Mouse (Mus musculus): Measurements from ENCODE around the gene Cacna1d. TPM values are rescaled to one million over a fixed set of nuclear protein-coding genes. Genes with fewer than 3 reads are reported as not detected.
A peak's percentile ranks its signal among the peaks of the same experiment; 100 is the strongest.

Cacna1d gene
- polyA plus RNA-seq, 1 experiment from 2014 or later: 8.5 TPM

- 32% methylated on average over 13 of the region's 13 CpGs for WGBS
- Histone ChIP-seq H3K4me3 (peak overlapping the region; percentile 0; the same call in 1 of the 2 replicates), H3K36me3 (no peaks in the 10 kb centered on the region; the same call in 1 of the 2 replicates), H3K4me1 (peaks cover 26% of the 10 kb centered on the region), H3K9me3 (no peaks in the 10 kb centered on the region), H3K27ac (no peak overlapping the region), H3K27me3 (ENCODE audit: insufficient read depth, poor library complexity, severe bottlenecking) (no peaks in the 10 kb centered on the region)
- no peak for DNase-seq (ENCODE audit: low spot score)
Observed at GRCm38 (mm10) chr14:30455801-30456595, 35.3 kb downstream of the Cacna1d start.

- WGBS: 76% methylated on average over 3 of the region's 3 CpGs
- no peak overlapping the region for H3K4me3 ChIP-seq
- no peaks in the 10 kb centered on the region for H3K4me1 ChIP-seq
- H3K9me3 ChIP-seq: no peaks in the 10 kb centered on the region
- no peaks in the 10 kb centered on the region for H3K27me3 ChIP-seq (ENCODE audit: insufficient read depth, poor library complexity, severe bottlenecking)
- no peak for DNase-seq (ENCODE audit: low spot score)
- no peaks in the 10 kb centered on the region for H3K36me3 ChIP-seq
- no peak overlapping the region for H3K27ac ChIP-seq
Observed at GRCm38 (mm10) chr14:30439915-30440314, 51.3 kb downstream of the Cacna1d start.

- peaks cover 6% of the 10 kb centered on the region for H3K4me1 ChIP-seq
- H3K27me3 ChIP-seq (ENCODE audit: insufficient read depth, poor library complexity, severe bottlenecking): no peaks in the 10 kb centered on the region
- H3K9me3 ChIP-seq: no peaks in the 10 kb centered on the region
- DNase-seq (ENCODE audit: low spot score): no peak
- WGBS: 87% methylated on average over 5 of the region's 5 CpGs
- H3K27ac ChIP-seq: no peak overlapping the region
- no peaks in the 10 kb centered on the region for H3K36me3 ChIP-seq
- no peak overlapping the region for H3K4me3 ChIP-seq
Observed at GRCm38 (mm10) chr14:30435316-30435715, 55.9 kb downstream of the Cacna1d start.

GRCm38 (mm10) chr14:30430446-30430845, 60.8 kb downstream of the Cacna1d start:
- Histone ChIP-seq H3K4me1 (peaks cover 38% of the 10 kb centered on the region), H3K36me3 (no peaks in the 10 kb centered on the region), H3K27me3 (ENCODE audit: insufficient read depth, poor library complexity, severe bottlenecking) (no peaks in the 10 kb centered on the region), H3K27ac (no peak overlapping the region), H3K9me3 (no peaks in the 10 kb centered on the region), H3K4me3 (no peak overlapping the region)
- DNase-seq (ENCODE audit: low spot score): no peak
- 72% methylated on average over 5 of the region's 5 CpGs for WGBS

GRCm38 (mm10) chr14:30430026-30430425, 61.2 kb downstream of the Cacna1d start:
- Histone ChIP-seq H3K4me1 (peaks cover 43% of the 10 kb centered on the region), H3K36me3 (no peaks in the 10 kb centered on the region), H3K9me3 (no peaks in the 10 kb centered on the region), H3K27ac (no peak overlapping the region), H3K4me3 (no peak overlapping the region), H3K27me3 (ENCODE audit: insufficient read depth, poor library complexity, severe bottlenecking) (no peaks in the 10 kb centered on the region)
- 70% methylated on average over 9 of the region's 9 CpGs for WGBS
- no peak for DNase-seq (ENCODE audit: low spot score)

- Histone ChIP-seq H3K4me1 (peaks cover 47% of the 10 kb centered on the region), H3K27ac (0 out of 2 replicates have a peak overlapping the region, but pooled peaks have one; percentile 22), H3K36me3 (no peaks in the 10 kb centered on the region), H3K4me3 (no peak overlapping the region), H3K27me3 (ENCODE audit: insufficient read depth, poor library complexity, severe bottlenecking) (no peaks in the 10 kb centered on the region), H3K9me3 (no peaks in the 10 kb centered on the region)
- WGBS: 65% methylated on average over 9 of the region's 9 CpGs
- no peak for DNase-seq (ENCODE audit: low spot score)
Observed at GRCm38 (mm10) chr14:30429606-30430005, 61.6 kb downstream of the Cacna1d start.

GRCm38 (mm10) chr14:30428757-30429156, 62.5 kb downstream of the Cacna1d start:
- Histone ChIP-seq H3K4me1 (peaks cover 51% of the 10 kb centered on the region), H3K9me3 (no peaks in the 10 kb centered on the region), H3K36me3 (no peaks in the 10 kb centered on the region), H3K27ac (no peak overlapping the region), H3K27me3 (ENCODE audit: insufficient read depth, poor library complexity, severe bottlenecking) (no peaks in the 10 kb centered on the region), H3K4me3 (no peak overlapping the region)
- no peak for DNase-seq (ENCODE audit: low spot score)

GRCm38 (mm10) chr14:30425876-30426275, 65.4 kb downstream of the Cacna1d start:
- 35% methylated on average over 4 of the region's 4 CpGs for WGBS
- no peak overlapping the region for H3K4me3 ChIP-seq

GRCm38 (mm10) chr14:30425175-30425574, 66.1 kb downstream of the Cacna1d start:
- Histone ChIP-seq H3K9me3 (no peaks in the 10 kb centered on the region), H3K27ac (no peak overlapping the region), H3K36me3 (no peaks in the 10 kb centered on the region), H3K4me3 (no peak overlapping the region), H3K4me1 (peaks cover 44% of the 10 kb centered on the region), H3K27me3 (ENCODE audit: insufficient read depth, poor library complexity, severe bottlenecking) (no peaks in the 10 kb centered on the region)
- no peak for DNase-seq (ENCODE audit: low spot score)
- 42% methylated on average over 6 of the region's 6 CpGs for WGBS

More at GRCm38 (mm10) chr14:30425876-30426275, 65.4 kb downstream of the Cacna1d start:
- Histone ChIP-seq H3K27me3 (ENCODE audit: insufficient read depth, poor library complexity, severe bottlenecking) (no peaks in the 10 kb centered on the region), H3K9me3 (no peaks in the 10 kb centered on the region), H3K27ac (no peak overlapping the region), H3K4me1 (peaks cover 51% of the 10 kb centered on the region), H3K36me3 (no peaks in the 10 kb centered on the region)
- no peak for DNase-seq (ENCODE audit: low spot score)

GRCm38 (mm10) chr14:30424638-30425037, 66.6 kb downstream of the Cacna1d start:
- H3K27me3 ChIP-seq (ENCODE audit: insufficient read depth, poor library complexity, severe bottlenecking): no peaks in the 10 kb centered on the region
- H3K4me3 ChIP-seq: no peak overlapping the region
- no peaks in the 10 kb centered on the region for H3K36me3 ChIP-seq
- H3K9me3 ChIP-seq: no peaks in the 10 kb centered on the region
- WGBS: 86% methylated on average over 4 of the region's 4 CpGs
- DNase-seq (ENCODE audit: low spot score): no peak
- H3K4me1 ChIP-seq: peaks cover 42% of the 10 kb centered on the region
- H3K27ac ChIP-seq: no peak overlapping the region

- no peak for DNase-seq (ENCODE audit: low spot score)
- 82% methylated on average over 7 of the region's 7 CpGs for WGBS
- Histone ChIP-seq H3K4me3 (no peak overlapping the region), H3K27me3 (ENCODE audit: insufficient read depth, poor library complexity, severe bottlenecking) (no peaks in the 10 kb centered on the region), H3K36me3 (no peaks in the 10 kb centered on the region), H3K9me3 (no peaks in the 10 kb centered on the region), H3K4me1 (peaks cover 48% of the 10 kb centered on the region), H3K27ac (no peak overlapping the region)
Observed at GRCm38 (mm10) chr14:30422376-30423140, 68.7 kb downstream of the Cacna1d start.

GRCm38 (mm10) chr14:30419458-30419857, 71.8 kb downstream of the Cacna1d start:
- no peaks in the 10 kb centered on the region; the same call in 1 of the 2 replicates for H3K36me3 ChIP-seq
- H3K27me3 ChIP-seq (ENCODE audit: insufficient read depth, poor library complexity, severe bottlenecking): no peaks in the 10 kb centered on the region
- H3K9me3 ChIP-seq: no peaks in the 10 kb centered on the region
- H3K4me1 ChIP-seq: peaks cover 21% of the 10 kb centered on the region
- WGBS: 68% methylated on average over 7 of the region's 7 CpGs
- no peak overlapping the region for H3K27ac ChIP-seq
- peak; percentile 70 for DNase-seq (ENCODE audit: low spot score)
- no peak overlapping the region for H3K4me3 ChIP-seq

GRCm38 (mm10) chr14:30419046-30419445, 72.2 kb downstream of the Cacna1d start:
- 75% methylated on average over 6 of the region's 6 CpGs for WGBS
- no peak overlapping the region for H3K27ac ChIP-seq
- H3K36me3 ChIP-seq: no peaks in the 10 kb centered on the region; the same call in 1 of the 2 replicates
- no peaks in the 10 kb centered on the region for H3K27me3 ChIP-seq (ENCODE audit: insufficient read depth, poor library complexity, severe bottlenecking)
- no peak overlapping the region for H3K4me3 ChIP-seq
- peaks cover 19% of the 10 kb centered on the region for H3K4me1 ChIP-seq
- no peaks in the 10 kb centered on the region for H3K9me3 ChIP-seq
- DNase-seq (ENCODE audit: low spot score): peak; percentile 58
